Mouse (Mus musculus) neural tube, embryonic 12.5 days (tissue): ENCODE results near the gene Sap30. TPM values are rescaled to one million over a fixed set of nuclear protein-coding genes. Genes with fewer than 3 reads are reported as not detected.
A peak's percentile ranks its signal among the peaks of the same experiment; 100 is the strongest.
"Not testable (repeated sequence)": the region's sequence is repeated elsewhere in the genome, so short reads cannot be mapped to it uniquely, and the experiment has no call there.

Experiments used
- ATAC-seq: fragments of 200-750 bp; cut with Nextera tagmentation; 2 replicates; pipeline ENCODE4 v1.8.0; 2017; ENCODE audit warnings: low read depth, mild to moderate bottlenecking, moderate TSS enrichment, moderate library complexity; ENCODE audit not compliant: low FRiP score
- H3K27ac ChIP-seq: fragments of 300-500 bp; sonication (generic); 2 replicates; pipeline ENCODE4 v1.5.1; 2016
- H3K27me3 ChIP-seq: fragments of 300-500 bp; sonication (generic); replicated peaks from 2 replicates; pipeline ENCODE4 v1.6.1; 2016; ENCODE audit warnings: mild to moderate bottlenecking
- H3K36me3 ChIP-seq: fragments of 300-500 bp; sonication (generic); 2 replicates; pipeline ENCODE4 v1.6.1; 2016; ENCODE audit warnings: mild to moderate bottlenecking
- H3K4me1 ChIP-seq: fragments of 300-500 bp; sonication (generic); 2 replicates; pipeline ENCODE4 v1.6.1; 2016
- H3K4me2 ChIP-seq: fragments of 300-500 bp; sonication (generic); replicated peaks from 2 replicates; pipeline ENCODE4 v1.6.1; 2016; ENCODE audit warnings: mild to moderate bottlenecking
- H3K4me3 ChIP-seq: fragments of 300-500 bp; sonication (generic); 2 replicates; pipeline ENCODE4 v1.5.1; 2016
- H3K9ac ChIP-seq: fragments of 300-500 bp; sonication (generic); 2 replicates; pipeline ENCODE4 v1.6.1; 2016; ENCODE audit warnings: mild to moderate bottlenecking
- H3K9me3 ChIP-seq: fragments of 300-500 bp; sonication (generic); 2 replicates; pipeline ENCODE4 v1.6.1; 2016; ENCODE audit warnings: mild to moderate bottlenecking
- WGBS: fragments of 180-500 bp; shearing (Covaris S2); methylation state at CpG from one replicate; pipeline ENCODE4 v1.1.7; 2016; 5-methylcytosine and 5-hydroxymethylcytosine counted together
- polyA plus RNA-seq: library from polyadenylated mRNA; unstranded; fragments of >200 nt; fragmentation: Nextera tagmentation; extraction: Ambion mirVana; gene quantifications from 2 replicates; pipeline ENCODE4 v1.2.1, GENCODE M21; 2016

The Sap30 gene
- polyA plus RNA-seq, 1 experiment from 2014 or later = 105 TPM

DNA sequence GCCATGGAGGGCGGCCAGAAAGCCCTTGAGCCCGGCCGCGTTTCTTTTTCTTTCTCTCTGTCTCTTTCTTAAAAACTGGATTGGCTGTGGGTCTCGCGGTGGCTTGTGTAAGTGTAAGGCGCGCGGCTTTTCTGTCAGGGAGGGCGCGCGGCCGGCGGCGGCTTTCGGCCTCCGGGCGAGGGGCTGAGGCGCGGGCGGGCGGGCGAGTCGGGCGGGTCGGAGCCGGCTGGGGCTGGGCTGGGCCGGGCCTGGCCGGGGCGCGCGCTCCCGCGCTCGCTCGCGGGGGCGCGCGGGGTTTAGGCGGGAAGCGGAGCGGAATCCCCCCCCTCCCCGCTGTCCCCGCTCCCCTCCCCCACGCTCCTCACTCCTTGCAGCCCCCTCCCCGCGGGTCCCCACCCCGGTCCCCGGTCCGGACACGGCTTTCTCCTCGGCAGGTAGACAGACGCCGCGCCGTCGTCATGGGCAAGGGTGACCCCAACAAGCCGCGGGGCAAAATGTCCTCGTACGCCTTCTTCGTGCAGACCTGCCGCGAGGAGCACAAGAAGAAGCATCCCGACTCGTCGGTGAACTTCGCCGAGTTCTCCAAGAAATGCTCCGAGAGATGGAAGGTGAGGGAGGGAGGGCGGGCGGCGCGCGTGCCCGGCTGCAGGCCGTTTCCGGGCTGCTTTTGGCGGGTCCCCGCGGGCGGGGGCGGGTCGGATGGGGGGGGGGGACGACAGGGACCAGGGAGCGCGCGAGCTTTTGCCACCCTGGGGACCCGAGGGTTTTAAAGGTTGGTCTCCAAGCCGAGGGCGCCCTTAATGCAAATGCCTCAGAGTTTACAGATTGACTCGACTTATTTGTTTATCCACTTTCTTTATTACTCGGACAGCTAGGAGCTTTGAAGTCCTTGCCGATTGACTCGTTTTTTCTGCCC lies 24.7 kb upstream of the Sap30 start:
- H3K4me2 ChIP-seq = peak overlapping the region; percentile 71
- peak; percentile 60 for ATAC-seq
- H3K36me3 ChIP-seq = no peaks in the 10 kb centered on the region
- 0 out of 2 replicates have a peak, but pooled peaks cover 2% of the 10 kb centered on the region for H3K4me1 ChIP-seq
- no peaks in the 10 kb centered on the region for H3K9me3 ChIP-seq
- no peaks in the 10 kb centered on the region for H3K27me3 ChIP-seq
- peak overlapping the region; percentile 81 for H3K4me3 ChIP-seq
- peak overlapping the region; percentile 99 for H3K27ac ChIP-seq
- under 1% methylated on average over 76 of the region's 96 CpGs for WGBS
- H3K9ac ChIP-seq = peak overlapping the region; percentile 96

DNA sequence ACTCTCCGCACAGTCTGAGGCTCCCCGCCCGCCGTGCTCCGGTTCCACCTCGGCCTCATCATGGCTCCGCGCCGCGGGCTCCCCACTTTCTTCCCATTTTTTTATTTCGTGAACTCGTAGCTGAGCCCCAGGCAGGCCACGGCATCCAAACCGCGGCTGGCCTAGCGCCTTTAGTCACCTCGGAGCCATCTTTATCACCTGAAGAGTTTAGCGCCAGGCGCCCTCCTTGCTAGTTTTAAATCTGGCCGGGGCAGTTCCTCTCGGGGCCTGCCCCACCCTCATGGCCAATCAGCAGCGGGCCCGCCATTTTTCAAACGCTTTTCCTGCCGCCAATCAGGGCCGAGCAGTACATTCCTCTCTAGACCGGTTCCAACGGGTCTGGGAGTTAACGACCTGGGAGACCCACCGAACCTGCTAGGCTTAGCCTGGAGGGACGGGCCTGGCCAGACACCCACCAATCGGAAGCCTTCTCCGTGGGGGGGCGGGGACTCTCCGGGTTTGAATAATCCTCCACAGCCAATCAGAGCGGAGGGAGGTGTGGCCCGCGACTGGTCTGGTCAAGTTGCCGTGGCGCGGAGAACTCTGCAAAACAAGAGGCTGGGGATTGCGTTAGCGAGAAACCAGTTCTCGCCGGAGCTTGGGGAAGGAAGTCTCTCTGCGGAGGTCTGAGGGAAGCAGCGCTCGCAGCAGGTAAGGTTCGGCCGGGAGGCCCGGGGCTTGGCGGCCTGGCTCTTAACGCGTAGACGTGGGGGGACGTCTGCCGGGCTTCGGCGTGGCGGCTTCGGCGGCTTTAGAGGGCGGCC lies 23.9 kb upstream of the Sap30 start, which contains the start of gene Hmgb2:
Gene Hmgb2, plus strand, starts transcription at position 592 of the 803 bp plus-strand sequence.
- Histone ChIP-seq H3K4me3 (peak within 1 kb of the TSS; percentile 81), H3K27ac (peak within 1 kb of the TSS; percentile 99), H3K9me3 (no peaks in the 10 kb centered on the region), H3K27me3 (no peaks in the 10 kb centered on the region), H3K9ac (peak within 1 kb of the TSS; percentile 96), H3K4me2 (peak within 1 kb of the TSS; percentile 96), H3K4me1 (0 out of 2 replicates have a peak, but pooled peaks cover 2% of the 10 kb centered on the region), H3K36me3 (no peaks in the 10 kb centered on the region)
- peak; percentile 100 for ATAC-seq
- WGBS = under 1% methylated on average over 63 of the region's 63 CpGs

DNA sequence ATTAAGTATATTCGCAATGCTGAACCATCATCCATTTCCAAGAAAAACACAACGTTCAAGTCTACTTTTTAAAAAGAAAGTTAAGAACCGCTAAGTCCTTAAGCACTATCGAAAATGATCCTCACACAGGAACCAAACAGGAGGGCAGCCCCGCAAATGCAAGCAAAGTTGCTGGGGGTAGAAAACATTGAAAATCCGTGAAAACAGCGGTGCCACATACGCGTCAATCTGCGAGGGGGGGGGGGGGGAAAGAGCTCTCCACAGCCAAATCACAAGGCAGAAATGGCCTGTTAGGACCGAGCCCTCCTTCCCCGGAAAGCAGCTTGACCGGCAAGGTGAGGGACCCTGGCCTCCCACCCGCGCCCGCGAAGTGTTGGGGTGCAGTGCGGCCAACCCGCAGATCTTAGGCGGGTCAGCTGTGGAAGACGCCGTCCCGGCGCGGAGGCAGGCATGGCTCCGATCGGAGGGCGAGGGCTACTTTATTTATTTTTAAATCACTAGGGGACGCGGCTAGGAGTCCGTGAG lies 23.2 kb upstream of the Sap30 start:
- WGBS = 2% methylated on average over 31 of the region's 31 CpGs
- H3K4me1 ChIP-seq = 0 out of 2 replicates have a peak, but pooled peaks cover 2% of the 10 kb centered on the region
- peak overlapping the region; percentile 96 for H3K4me2 ChIP-seq
- H3K27ac ChIP-seq = 0 out of 2 replicates have a peak overlapping the region, but pooled peaks have one; percentile 23
- peak overlapping the region; percentile 77 for H3K9ac ChIP-seq
- peak overlapping the region; percentile 81 for H3K4me3 ChIP-seq
- no peaks in the 10 kb centered on the region for H3K27me3 ChIP-seq
- no peak; the same call in 1 of the 2 replicates for ATAC-seq
- H3K9me3 ChIP-seq = no peaks in the 10 kb centered on the region
- no peaks in the 10 kb centered on the region for H3K36me3 ChIP-seq

GRCm38 (mm10) chr8:57508657-57509056 lies 21.0 kb upstream of the Sap30 start:
- Histone ChIP-seq H3K4me3 (no peak overlapping the region), H3K36me3 (no peaks in the 10 kb centered on the region), H3K9ac (no peak overlapping the region), H3K4me2 (no peak overlapping the region), H3K4me1 (0 out of 2 replicates have a peak, but pooled peaks cover 2% of the 10 kb centered on the region), H3K9me3 (no peaks in the 10 kb centered on the region), H3K27me3 (no peaks in the 10 kb centered on the region), H3K27ac (no peak overlapping the region)
- 91% methylated on average over 4 of the region's 4 CpGs for WGBS
- ATAC-seq = no peak

DNA sequence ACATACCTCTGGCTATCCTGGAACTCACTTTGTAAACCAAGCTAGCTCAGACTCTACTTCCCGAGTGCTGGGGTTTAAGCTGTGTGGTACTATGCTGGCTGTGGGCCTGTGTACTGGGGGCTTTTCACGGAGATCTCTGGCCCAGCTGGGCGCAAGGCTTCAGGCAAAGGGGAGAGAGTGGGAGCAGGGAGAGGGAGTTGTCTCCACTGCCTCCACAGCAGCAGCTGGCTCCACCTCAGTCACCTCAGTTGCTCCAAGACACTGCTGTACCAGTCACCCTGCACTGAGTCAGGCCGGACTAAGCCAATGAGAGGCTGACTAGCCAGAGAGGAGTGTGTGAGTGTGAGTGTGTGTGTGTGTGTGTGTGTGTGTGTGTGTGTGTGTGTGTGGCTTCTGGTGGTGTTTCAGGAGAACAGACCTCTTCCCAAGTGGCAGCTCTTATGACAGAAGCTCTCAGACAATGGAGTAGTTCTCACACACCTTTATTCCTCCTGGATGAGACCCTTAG lies 19.9 kb upstream of the Sap30 start:
- H3K36me3 ChIP-seq = no peaks in the 10 kb centered on the region
- H3K9ac ChIP-seq = no peak overlapping the region
- H3K9me3 ChIP-seq = no peaks in the 10 kb centered on the region
- no peak overlapping the region for H3K4me2 ChIP-seq
- ATAC-seq = no peak
- 0 out of 2 replicates have a peak, but pooled peaks cover 2% of the 10 kb centered on the region for H3K4me1 ChIP-seq
- no peak overlapping the region for H3K4me3 ChIP-seq
- H3K27me3 ChIP-seq = no peaks in the 10 kb centered on the region
- H3K27ac ChIP-seq = no peak overlapping the region
- 87% methylated on average over 4 of the region's 4 CpGs for WGBS

- not testable (repeated sequence) for H3K27me3 ChIP-seq, H3K27ac ChIP-seq, H3K9me3 ChIP-seq, ATAC-seq, H3K4me2 ChIP-seq, H3K9ac ChIP-seq, H3K4me1 ChIP-seq, H3K36me3 ChIP-seq, H3K4me3 ChIP-seq
- 82% methylated on average over 1 of the region's 1 CpGs for WGBS
Measured at GRCm38 (mm10) chr8:57505500-57505899, 17.8 kb upstream of the Sap30 start.

GRCm38 (mm10) chr8:57503641-57504040 lies 16.0 kb upstream of the Sap30 start:
- Histone ChIP-seq H3K36me3 (no peaks in the 10 kb centered on the region), H3K27me3 (no peaks in the 10 kb centered on the region), H3K4me2 (no peak overlapping the region), H3K9ac (no peak overlapping the region), H3K9me3 (no peaks in the 10 kb centered on the region), H3K27ac (no peak overlapping the region), H3K4me1 (0 out of 2 replicates have a peak, but pooled peaks cover 3% of the 10 kb centered on the region), H3K4me3 (no peak overlapping the region)
- peak; percentile 56 for ATAC-seq
- WGBS = 57% methylated on average over 5 of the region's 5 CpGs

GRCm38 (mm10) chr8:57498847-57499511 lies 11.3 kb upstream of the Sap30 start:
- ATAC-seq = peak; percentile 66
- Histone ChIP-seq H3K9ac (no peak overlapping the region), H3K4me2 (peak overlapping the region; percentile 33; the same call in 1 of the 2 replicates), H3K9me3 (no peaks in the 10 kb centered on the region), H3K4me1 (0 out of 2 replicates have a peak, but pooled peaks cover 3% of the 10 kb centered on the region), H3K27me3 (no peaks in the 10 kb centered on the region), H3K4me3 (no peak overlapping the region), H3K27ac (no peak overlapping the region), H3K36me3 (no peaks in the 10 kb centered on the region)
- 52% methylated on average over 17 of the region's 17 CpGs for WGBS

DNA sequence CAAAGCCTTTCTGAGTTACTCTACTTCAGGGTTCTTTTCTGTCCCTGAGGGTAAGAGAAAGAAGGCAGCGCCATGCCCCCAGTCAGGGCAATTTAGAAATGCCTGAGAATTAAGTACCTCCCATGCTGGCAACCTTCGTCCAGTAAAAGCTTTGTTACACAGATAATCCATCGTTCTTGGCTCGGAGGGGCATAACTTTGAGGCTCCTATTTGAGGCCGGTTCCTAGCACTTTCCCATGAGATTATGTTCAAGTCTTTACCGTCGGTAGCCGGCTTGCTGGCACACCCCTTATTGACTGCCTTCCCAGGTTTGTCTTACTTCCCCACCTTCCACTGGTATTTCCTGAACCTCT lies 10.8 kb upstream of the Sap30 start:
- Histone ChIP-seq H3K36me3 (no peaks in the 10 kb centered on the region), H3K27me3 (no peaks in the 10 kb centered on the region), H3K4me2 (peak overlapping the region; percentile 33; the same call in 1 of the 2 replicates), H3K9ac (no peak overlapping the region), H3K4me3 (no peak overlapping the region), H3K27ac (no peak overlapping the region), H3K4me1 (0 out of 2 replicates have a peak, but pooled peaks cover 3% of the 10 kb centered on the region), H3K9me3 (no peaks in the 10 kb centered on the region)
- peak; percentile 31; the same call in 1 of the 2 replicates for ATAC-seq
- 40% methylated on average over 8 of the region's 8 CpGs for WGBS

DNA sequence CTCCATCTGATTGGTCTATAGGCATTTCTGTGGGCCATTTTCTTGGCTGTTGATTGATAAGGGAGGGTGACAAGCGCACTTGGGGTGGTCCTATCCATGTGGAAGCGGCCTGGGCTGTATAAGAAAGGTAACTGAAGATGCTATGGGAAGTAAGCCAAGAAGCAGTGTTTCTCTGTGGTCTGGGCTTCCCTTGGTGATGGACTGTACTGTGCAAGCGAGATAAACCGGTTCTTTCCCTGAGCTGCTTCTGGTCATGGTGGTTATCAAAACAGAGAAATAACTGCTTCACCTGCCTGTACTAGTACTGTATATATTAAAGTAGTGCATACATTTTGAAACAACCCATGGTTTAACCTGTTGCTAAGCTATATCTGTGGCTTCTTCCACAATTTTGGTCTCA lies 4.2 kb upstream of the Sap30 start:
- Histone ChIP-seq H3K4me3 (no peak overlapping the region), H3K9me3 (no peaks in the 10 kb centered on the region), H3K36me3 (no peaks in the 10 kb centered on the region), H3K4me1 (no peaks in the 10 kb centered on the region), H3K4me2 (no peak overlapping the region), H3K27me3 (no peaks in the 10 kb centered on the region), H3K27ac (no peak overlapping the region), H3K9ac (no peak overlapping the region)
- no peak for ATAC-seq
- WGBS = 92% methylated on average over 4 of the region's 4 CpGs

DNA sequence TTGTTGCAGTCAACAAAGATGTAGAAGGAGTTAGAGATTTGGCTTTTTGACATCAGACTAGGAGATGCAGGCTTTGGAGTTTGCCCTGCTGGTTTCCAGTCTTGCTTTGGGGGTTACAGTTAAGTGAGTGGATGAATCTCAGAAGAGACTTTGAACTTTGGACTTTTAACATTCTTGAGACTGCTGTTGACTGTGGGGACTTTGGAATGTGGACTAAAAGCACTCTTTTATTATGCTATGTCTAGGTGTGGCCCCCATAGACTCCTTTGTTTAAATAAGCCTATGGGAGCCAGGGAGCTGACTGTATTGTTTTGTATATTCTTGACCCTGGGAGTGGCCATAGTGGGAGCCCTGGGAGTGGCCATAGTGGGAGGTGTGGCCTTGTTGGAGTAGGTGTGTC lies 2.2 kb upstream of the Sap30 start:
- no peaks in the 10 kb centered on the region for H3K27me3 ChIP-seq
- H3K9ac ChIP-seq = no peak overlapping the region
- ATAC-seq = no peak
- H3K9me3 ChIP-seq = no peaks in the 10 kb centered on the region
- no peak overlapping the region for H3K4me3 ChIP-seq
- H3K36me3 ChIP-seq = no peaks in the 10 kb centered on the region
- H3K4me1 ChIP-seq = peaks cover 6% of the 10 kb centered on the region
- H3K4me2 ChIP-seq = no peak overlapping the region
- H3K27ac ChIP-seq = no peak overlapping the region
